Comparison of ENCODE assay signal across 8 mouse cellular contexts in the genomic region with DNA sequence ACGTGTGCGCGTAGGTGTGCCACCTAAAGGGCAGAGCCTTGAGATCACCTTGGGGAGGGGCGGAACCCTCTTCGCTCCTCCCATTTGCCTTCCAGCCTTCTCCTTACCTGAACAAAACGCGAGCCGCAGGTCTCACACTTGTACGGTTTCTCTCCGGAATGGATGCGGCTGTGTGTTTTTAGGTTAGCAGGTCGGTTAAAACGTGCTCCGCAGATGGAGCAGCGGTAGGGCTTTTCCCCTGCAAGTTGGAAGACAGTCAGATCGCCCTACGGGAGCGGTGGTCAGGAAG. TPM values are rescaled to one million over a fixed set of nuclear protein-coding genes. Genes with fewer than 3 reads are reported as not detected.
DNase-seq lines count a peak whose midpoint lies in the region; ATAC-seq and TF ChIP-seq lines count a peak whose summit lies in the region.

No protein-coding gene starts in this region.

- peaks cover 5% of the 10 kb centered on the region for H3K4me1 ChIP-seq in ES-Bruce4 (ENCODE audit: control insufficient read depth, insufficient read depth, low read length)
- peaks cover 52% of the 10 kb centered on the region for H3K4me1 ChIP-seq in hindbrain, embryonic 15.5 days (replicated peaks)
- peaks cover 42% of the 10 kb centered on the region for H3K4me1 ChIP-seq in lung, embryonic 15.5 days

- no peaks in the 10 kb centered on the region for H3K27me3 ChIP-seq in ES-Bruce4 (ENCODE audit: control insufficient read depth, insufficient read depth, low read length, poor library complexity, severe bottlenecking)
- peaks cover 49% of the 10 kb centered on the region for H3K27me3 ChIP-seq in hindbrain, embryonic 15.5 days
- peaks cover 44% of the 10 kb centered on the region for H3K27me3 ChIP-seq in lung, embryonic 15.5 days

- TF ChIP-seq CTCF in ES-Bruce4 (IDR thresholded peaks at IDR 0.05; ENCODE audit: low read depth, low read length), result no peak

- ATAC-seq in hindbrain, embryonic 15.5 days (ENCODE audit: low FRiP score, low read depth), result no peak
- no peak for ATAC-seq in lung, embryonic 15.5 days (ENCODE audit: borderline replicate concordance, extremely low read depth, low FRiP score, low TSS enrichment)

- DNase-seq in cerebellum, adult 11-12 months, result peak; percentile 60
- DNase-seq in cerebellum, postnatal 14 days, result no peak
- no peak for DNase-seq in embryo, embryonic 10.5 days (ENCODE audit: low spot score)
- DNase-seq in embryo, embryonic 10 days (ENCODE audit: low spot score), result no peak
- no peak for DNase-seq in gastrocnemius, postnatal 4 days (ENCODE audit: low spot score in 2 of 2)

- peak overlapping the region; percentile 52 for H3K4me3 ChIP-seq in ES-Bruce4 (ENCODE audit: low read depth, low read length)
- H3K4me3 ChIP-seq in hindbrain, embryonic 15.5 days, result peak overlapping the region; percentile 30
- H3K4me3 ChIP-seq in lung, embryonic 15.5 days, result peak overlapping the region; percentile 41

- no peak overlapping the region for H3K9ac ChIP-seq in ES-Bruce4 (ENCODE audit: low read depth, poor library complexity, severe bottlenecking)
- peak overlapping the region; percentile 21; the same call in 1 of the 2 replicates for H3K9ac ChIP-seq in hindbrain, embryonic 15.5 days
- H3K9ac ChIP-seq in lung, embryonic 15.5 days, result peak overlapping the region; percentile 32

- no peak overlapping the region for H3K27ac ChIP-seq in ES-Bruce4 (ENCODE audit: insufficient read depth, low read length)
- no peak overlapping the region for H3K27ac ChIP-seq in hindbrain, embryonic 15.5 days (replicated peaks)
- H3K27ac ChIP-seq in lung, embryonic 15.5 days, result no peak overlapping the region

- H3K9me3 ChIP-seq in ES-Bruce4 (replicated peaks; ENCODE audit: control insufficient read depth, insufficient read depth, low read length, poor library complexity, severe bottlenecking), result no peaks in the 10 kb centered on the region
- no peaks in the 10 kb centered on the region for H3K9me3 ChIP-seq in hindbrain, embryonic 15.5 days
- no peaks in the 10 kb centered on the region for H3K9me3 ChIP-seq in lung, embryonic 15.5 days

- 0 out of 2 replicates have a peak, but pooled peaks cover 3% of the 10 kb centered on the region for H3K36me3 ChIP-seq in ES-Bruce4 (ENCODE audit: control insufficient read depth, insufficient read depth, low read length, poor library complexity, severe bottlenecking)
- no peaks in the 10 kb centered on the region for H3K36me3 ChIP-seq in hindbrain, embryonic 15.5 days
- H3K36me3 ChIP-seq in lung, embryonic 15.5 days, result no peaks in the 10 kb centered on the region

- TF ChIP-seq EP300 in ES-Bruce4 (IDR thresholded peaks at IDR 0.05; ENCODE audit: insufficient read depth, low read depth, low read length), result 0 out of 2 replicates have a peak, but pooled peaks have one; percentile 23

- H3K4me2 ChIP-seq in hindbrain, embryonic 15.5 days, result peak overlapping the region; percentile 57
- H3K4me2 ChIP-seq in lung, embryonic 15.5 days, result peak overlapping the region; percentile 60

- TF ChIP-seq POLR2A in ES-Bruce4 (IDR thresholded peaks at IDR 0.05; ENCODE audit: insufficient read depth, low read length), result no peak

- 7% methylated on average over 18 of the region's 18 CpGs for WGBS in hindbrain, embryonic 15.5 days
- WGBS in lung, embryonic 15.5 days, result 9% methylated on average over 18 of the region's 18 CpGs

RNA-seq across cellular contexts. Expression of a gene that starts 3.1 kb away (rescaled TPM):
- 4.1 TPM in 2 replicates for polyA plus RNA-seq in ES-Bruce4 (2011; ENCODE audit: insufficient read depth, insufficient read length, low read depth, missing spikeins)
- 5.5 and 5.6 TPM in 2 replicates for polyA plus RNA-seq in hindbrain, embryonic 15.5 days (2015; fragmentation: Nextera tagmentation; extraction: Ambion mirVana)
- polyA plus RNA-seq in lung, embryonic 15.5 days (2015; fragmentation: Nextera tagmentation; extraction: Ambion mirVana), result 30.2 and 33.9 TPM in 2 replicates
- total RNA-seq in gastrocnemius, postnatal 4 days (2021), result 10 to 100 TPM; 20.2 to 22.2 TPM

RNA-seq across cellular contexts. Expression of a gene that starts 5.7 kb away (rescaled TPM):
- polyA plus RNA-seq in ES-Bruce4 (2011; ENCODE audit: insufficient read depth, insufficient read length, low read depth, missing spikeins), result 8.9 and 11.2 TPM in 2 replicates
- polyA plus RNA-seq in hindbrain, embryonic 15.5 days (2015; fragmentation: Nextera tagmentation; extraction: Ambion mirVana), result 14.3 and 16.5 TPM in 2 replicates
- 5.5 and 6.0 TPM in 2 replicates for polyA plus RNA-seq in lung, embryonic 15.5 days (2015; fragmentation: Nextera tagmentation; extraction: Ambion mirVana)
- total RNA-seq in gastrocnemius, postnatal 4 days (2021), result 1 to 10 TPM; 2.6 to 3.2 TPM

RNA-seq across cellular contexts. Expression of a gene that starts 11.2 kb away (rescaled TPM):
- polyA plus RNA-seq in ES-Bruce4 (2011; ENCODE audit: insufficient read depth, insufficient read length, low read depth, missing spikeins), result 108 and 126 TPM in 2 replicates
- 168 and 175 TPM in 2 replicates for polyA plus RNA-seq in hindbrain, embryonic 15.5 days (2015; fragmentation: Nextera tagmentation; extraction: Ambion mirVana)
- 175 and 179 TPM in 2 replicates for polyA plus RNA-seq in lung, embryonic 15.5 days (2015; fragmentation: Nextera tagmentation; extraction: Ambion mirVana)
- total RNA-seq in gastrocnemius, postnatal 4 days (2021), result 10 to 100 TPM; 51.4 to 56.9 TPM

RNA-seq across cellular contexts. Expression of a gene that starts 13.1 kb away (rescaled TPM):
- 0.55 and 0.65 TPM in 2 replicates for polyA plus RNA-seq in ES-Bruce4 (2011; ENCODE audit: insufficient read depth, insufficient read length, low read depth, missing spikeins)
- 13.7 TPM in 2 replicates for polyA plus RNA-seq in hindbrain, embryonic 15.5 days (2015; fragmentation: Nextera tagmentation; extraction: Ambion mirVana)
- 10.8 and 11.0 TPM in 2 replicates for polyA plus RNA-seq in lung, embryonic 15.5 days (2015; fragmentation: Nextera tagmentation; extraction: Ambion mirVana)
- 1 to 10 TPM; 2.5 to 4.1 TPM for total RNA-seq in gastrocnemius, postnatal 4 days (2021)

RNA-seq across cellular contexts. Expression of a gene that starts 13.1 kb away (rescaled TPM):
- 88.5 and 97.8 TPM in 2 replicates for polyA plus RNA-seq in ES-Bruce4 (2011; ENCODE audit: insufficient read depth, insufficient read length, low read depth, missing spikeins)
- 394 and 408 TPM in 2 replicates for polyA plus RNA-seq in hindbrain, embryonic 15.5 days (2015; fragmentation: Nextera tagmentation; extraction: Ambion mirVana)
- polyA plus RNA-seq in lung, embryonic 15.5 days (2015; fragmentation: Nextera tagmentation; extraction: Ambion mirVana), result 179 and 183 TPM in 2 replicates
- total RNA-seq in gastrocnemius, postnatal 4 days (2021), result 100 to 1,000 TPM in 1 of 2 experiments, 10 to 100 TPM in 1; 83.0 to 103 TPM
